Mouse (Mus musculus): ENCODE measurements around the gene Gm45140.

DNA sequence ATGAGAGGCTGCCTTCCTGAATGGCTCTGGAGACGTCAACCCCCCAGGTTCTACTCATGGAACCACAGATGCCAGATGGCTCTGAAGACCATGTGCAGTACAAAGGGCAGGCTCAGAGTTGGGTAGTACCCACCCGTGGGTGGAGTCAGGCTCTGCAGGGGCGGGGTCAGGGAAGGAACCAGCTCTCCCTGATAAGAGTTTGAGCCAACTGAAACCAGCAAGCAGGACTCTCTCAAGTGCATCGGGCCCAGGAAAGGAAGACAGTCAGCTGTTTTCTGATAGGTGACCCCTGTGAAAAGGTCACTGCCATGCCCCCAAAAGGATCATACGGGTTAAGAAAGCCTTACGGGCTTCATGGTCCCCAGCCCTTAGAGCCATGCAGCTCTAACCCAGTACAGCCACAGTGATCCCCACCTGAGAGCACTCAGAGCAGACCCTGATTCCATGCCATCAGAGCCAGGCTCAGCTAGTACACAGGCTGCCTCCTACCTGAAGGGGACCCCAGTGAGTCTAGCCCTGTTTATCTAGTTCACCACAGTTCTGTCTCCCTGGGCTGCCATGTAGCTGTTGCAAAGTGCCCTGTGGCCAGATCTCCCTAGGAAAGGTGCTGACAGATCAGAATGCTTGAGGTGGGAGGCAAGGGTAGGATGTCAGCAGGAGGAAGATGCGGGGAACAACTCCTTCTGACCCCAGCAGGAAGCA, 44.7 kb downstream of the Gm45140 start:
- TF ChIP-seq TAL1 (IDR thresholded peaks at IDR 0.05; ENCODE audit: low read length), result peak; percentile 17; the same call in 1 of the 2 replicates
- TF ChIP-seq CTCF (IDR thresholded peaks at IDR 0.05 in 2 of 3, conservative IDR thresholded peaks at IDR 0.05 in 1 of 3; ENCODE audit: control insufficient read depth in 1 of 3, insufficient read depth in 1 of 3, low read depth in 2 of 3, low read length in 3 of 3, poor library complexity in 1 of 3, severe bottlenecking in 1 of 3), result peak in 1 of 3 experiments; percentile 4; a peak in 1 of 6 replicates
- no peak for TF ChIP-seq ZNF384 (IDR thresholded peaks at IDR 0.05; ENCODE audit: low read depth, low read length)
- no peak for TF ChIP-seq ZC3H11A (IDR thresholded peaks at IDR 0.05; ENCODE audit: low read depth, low read length)
- peak; percentile 47; the same call in 1 of the 2 replicates for TF ChIP-seq GATA1 (IDR thresholded peaks at IDR 0.05; ENCODE audit: low read depth, low read length)
- peak; percentile 39; the same call in 1 of the 2 replicates for TF ChIP-seq TCF12 (IDR thresholded peaks at IDR 0.05; ENCODE audit: low read depth, low read length)
- peak; percentile 51; the same call in 1 of the 2 replicates for TF ChIP-seq MXI1 (IDR thresholded peaks at IDR 0.05; ENCODE audit: low read depth, low read length)
- TF ChIP-seq POLR2A (IDR thresholded peaks at IDR 0.05; ENCODE audit: control insufficient read depth in 1 of 2, insufficient read depth in 1 of 2, low read depth in 1 of 2, low read length in 2 of 2, poor library complexity in 1 of 2), result peak in 1 of 2 experiments; percentile 53; a peak in 1 of 4 replicates
- TF ChIP-seq TBP (IDR thresholded peaks at IDR 0.05; ENCODE audit: low read depth, low read length), result no peak
- peak; percentile 38 to 68; a peak in 3 of 4 replicates for TF ChIP-seq EP300 (IDR thresholded peaks at IDR 0.05; ENCODE audit: low read depth in 1 of 2, low read length in 2 of 2)
- TF ChIP-seq MYC (IDR thresholded peaks at IDR 0.05; ENCODE audit: low read depth, low read length), result peak; percentile 65
- no peak for TF ChIP-seq MAFK (IDR thresholded peaks at IDR 0.05; ENCODE audit: borderline replicate concordance, low read depth, low read length)
- TF ChIP-seq CHD1 (IDR thresholded peaks at IDR 0.05; ENCODE audit: low read depth, low read length), result no peak
